Comparison of ENCODE assay signal across 21 mouse cellular contexts in genomic region chr3:7992322-7992721, GRCm38 (mm10).
"Had no signal": no experiment of that assay in that cellular context is flagged by ENCODE, and none has a peak within 500 bp of the region (broad histone marks: within the 10 kb centered on the region; RNA-seq: fewer than 3 reads in every experiment).

No protein-coding gene starts in this region.

- H3K9me3 ChIP-seq: heart, embryonic 13.5 days; heart, embryonic 15.5 days; hindbrain, embryonic 13.5 days; hindbrain, embryonic 15.5 days; limb, embryonic 12.5 days; limb, embryonic 15.5 days; liver, embryonic 12.5 days had no signal

- H3K36me3 ChIP-seq: heart, embryonic 13.5 days; heart, embryonic 15.5 days; hindbrain, embryonic 13.5 days; hindbrain, embryonic 15.5 days; limb, embryonic 12.5 days; limb, embryonic 15.5 days; liver, embryonic 12.5 days had no signal

- H3K27ac ChIP-seq: heart, adult 2 months; heart, embryonic 13.5 days; heart, embryonic 15.5 days; hindbrain, embryonic 13.5 days; hindbrain, embryonic 15.5 days; hindbrain, postnatal 0 days; limb, embryonic 12.5 days; limb, embryonic 15.5 days; liver, embryonic 12.5 days; liver, embryonic 14.5 days had no signal

- H3K27me3 ChIP-seq: heart, embryonic 13.5 days; heart, embryonic 15.5 days; hindbrain, embryonic 13.5 days; hindbrain, embryonic 15.5 days; limb, embryonic 12.5 days; limb, embryonic 15.5 days; liver, embryonic 12.5 days had no signal

- H3K9ac ChIP-seq: heart, embryonic 13.5 days; heart, embryonic 15.5 days; hindbrain, embryonic 13.5 days; hindbrain, embryonic 15.5 days; limb, embryonic 12.5 days; limb, embryonic 15.5 days; liver, embryonic 12.5 days; liver, embryonic 14.5 days had no signal

- ATAC-seq: hindbrain, postnatal 0 days; intestine, embryonic 16.5 days; liver, embryonic 12.5 days had no signal

- H3K4me1 ChIP-seq: heart, embryonic 13.5 days; heart, embryonic 15.5 days; hindbrain, embryonic 13.5 days; hindbrain, embryonic 15.5 days; limb, embryonic 12.5 days; limb, embryonic 15.5 days; liver, embryonic 12.5 days had no signal

- H3K4me2 ChIP-seq: heart, embryonic 11.5 days; heart, embryonic 13.5 days; heart, embryonic 15.5 days; hindbrain, embryonic 13.5 days; hindbrain, embryonic 15.5 days; limb, embryonic 12.5 days; limb, embryonic 15.5 days; liver, embryonic 12.5 days had no signal

- DNase-seq: gastrocnemius, postnatal 14 days; gastrocnemius, postnatal 36 days; heart, adult 11 months; heart, adult 2 months; heart, postnatal 14 days; heart, postnatal 36 days; kidney, postnatal 14 days; layer of hippocampus, adult 9-11 months; layer of hippocampus, postnatal 36 days; left cerebral cortex, postnatal 4 days had no signal

- H3K4me3 ChIP-seq: heart, adult 2 months; heart, embryonic 13.5 days; heart, embryonic 15.5 days; hindbrain, embryonic 13.5 days; hindbrain, embryonic 15.5 days; limb, embryonic 12.5 days; limb, embryonic 15.5 days; liver, embryonic 12.5 days had no signal
